Mouse (Mus musculus) embryonic stem cell, embryonic (primary cell): Measurements from ENCODE around the gene Slc16a13.

Experiments
- CTCF ChIA-PET, 4 experiments: fragments of 300-600 bp in 2 of 4; fragments of 350-600 bp in 2 of 4; sonication (Branson Sonifier 250); formaldehyde crosslinking; loops; one replicate each; lab custom pipeline; 2022; ENCODE audit warnings: inconsistent platforms in 2 of 4; lab: Charles Lee
- POLR2A ChIA-PET, 4 experiments: fragments of 300-600 bp in 2 of 4; fragments of 350-600 bp in 2 of 4; sonication (Branson Sonifier 250); formaldehyde crosslinking; loops; one replicate each; lab custom pipeline; 2022; ENCODE audit warnings: antibody characterized with exemption in 4 of 4, inconsistent platforms in 1 of 4; lab: Charles Lee

The Slc16a13 gene

GRCm38 (mm10) chr11:70220731-70221602, at the start of gene Slc16a13:
TSS of gene Slc16a13 (minus strand) at chr11:70221064.
- ChIA-PET POLR2A (interaction anchor here in 3 of 4 experiments (0.6 to 4.7 kb wide), 37 partner anchors 8 to 418 kb away, joined by 3 to 47 read pairs (median 4); partner anchors contain the start of genes 0610010K14Rik (in 3 of the 3), Bcl6b (in 2 of the 3), Gm21988 (in 2 of the 3) and Rnasek (in 2 of the 3)), CTCF (interaction anchor here in 3 of 4 experiments (0.5 to 2.4 kb wide), 13 partner anchors 8 to 272 kb away, joined by 3 to 10 read pairs (median 5); partner anchors contain the start of gene Slc16a11 (in 2 of the 3))

GRCm38 (mm10) chr11:70266405-70266804, 45.5 kb upstream of the Slc16a13 start:
- ChIA-PET POLR2A (no interaction called here), CTCF (no interaction called here)

GRCm38 (mm10) chr11:70265819-70266218, 45.0 kb upstream of the Slc16a13 start:
- CTCF ChIA-PET = no interaction called here
- POLR2A ChIA-PET = interaction anchor here in 1 of 4 experiments (0.6 kb wide), 1 partner anchor 12 kb away, joined by 3 read pairs; no protein-coding TSS in a partner anchor

- CTCF ChIA-PET = interaction anchor here in 1 of 4 experiments (0.6 kb wide), 1 partner anchor 167 kb away, joined by 3 read pairs; no protein-coding TSS in a partner anchor
- POLR2A ChIA-PET = interaction anchor here in 1 of 4 experiments (0.6 kb wide), 1 partner anchor 12 kb away, joined by 3 read pairs; no protein-coding TSS in a partner anchor
Measured at GRCm38 (mm10) chr11:70265252-70265651, 44.4 kb upstream of the Slc16a13 start.

GRCm38 (mm10) chr11:70259035-70259434, 38.2 kb upstream of the Slc16a13 start:
- CTCF ChIA-PET = no interaction called here
- POLR2A ChIA-PET = interaction anchor here in 1 of 4 experiments (0.6 kb wide), 1 partner anchor 173 kb away, joined by 3 read pairs; no protein-coding TSS in a partner anchor

- CTCF ChIA-PET = interaction anchor here (0.6 to 1.6 kb wide), 8 partner anchors 8 to 1549 kb away, joined by 3 to 17 read pairs (median 4); partner anchors contain the start of genes 0610010K14Rik (in 1 of the 4) and Alox12e (in 1 of the 4)
- POLR2A ChIA-PET = interaction anchor here in 3 of 4 experiments (0.8 to 2.5 kb wide), 12 partner anchors 8 to 94 kb away, joined by 3 to 14 read pairs (median 3); partner anchors contain the start of genes Gm21988 (in 3 of the 3), Rnasek (in 3 of the 3) and 0610010K14Rik (in 2 of the 3)
Measured at GRCm38 (mm10) chr11:70254931-70255531, 34.2 kb upstream of the Slc16a13 start, which contains the start of gene Alox12. TSS of gene Alox12 (minus strand) at chr11:70255353.

GRCm38 (mm10) chr11:70254337-70254736, 33.5 kb upstream of the Slc16a13 start:
- ChIA-PET POLR2A (interaction anchor here in 2 of 4 experiments (0.8 to 2.5 kb wide), 9 partner anchors 10 to 69 kb away, joined by 3 to 14 read pairs (median 7); partner anchors contain the start of genes 0610010K14Rik (in 2 of the 2), Gm21988 (in 2 of the 2) and Rnasek (in 2 of the 2)), CTCF (interaction anchor here in 3 of 4 experiments (1.2 to 1.9 kb wide), 6 partner anchors 17 to 80 kb away, joined by 3 to 17 read pairs (median 4); partner anchors contain the start of genes 0610010K14Rik (in 1 of the 3) and Alox12e (in 1 of the 3))

- CTCF ChIA-PET = interaction anchor here (0.6 to 1.2 kb wide), 6 partner anchors 10 to 781 kb away, joined by 3 to 4 read pairs (median 3); partner anchors contain the start of gene 0610010K14Rik (in 1 of the 4)
- POLR2A ChIA-PET = interaction anchor here in 2 of 4 experiments (1.0 to 2.9 kb wide), 4 partner anchors 12 to 22 kb away, joined by 3 to 16 read pairs (median 12); partner anchors contain the start of genes Gm21988 (in 2 of the 2) and Rnasek (in 2 of the 2)
Measured at GRCm38 (mm10) chr11:70251853-70252252, 31.0 kb upstream of the Slc16a13 start.

- ChIA-PET POLR2A (interaction anchor here in 3 of 4 experiments (1.2 to 2.9 kb wide), 7 partner anchors 10 to 202 kb away, joined by 3 to 16 read pairs (median 4); partner anchors contain the start of genes Gm21988 (in 3 of the 3), Rnasek (in 3 of the 3), 0610010K14Rik (in 2 of the 3) and Med11 (in 1 of the 3)), CTCF (interaction anchor here in 3 of 4 experiments (1.0 to 2.1 kb wide), 5 partner anchors 20 to 72 kb away, joined by 3 to 6 read pairs (median 3); partner anchors contain the start of gene Bcl6b (in 2 of the 3))
Measured at GRCm38 (mm10) chr11:70250150-70250549, 29.3 kb upstream of the Slc16a13 start.

- CTCF ChIA-PET = interaction anchor here (0.5 to 1.7 kb wide), 30 partner anchors 8 to 1947 kb away, joined by 3 to 18 read pairs (median 4); partner anchors contain the start of genes 0610010K14Rik (in 3 of the 4), Bcl6b (in 1 of the 4), Gm21988 (in 1 of the 4) and Rnasek (in 1 of the 4)
- POLR2A ChIA-PET = interaction anchor here in 3 of 4 experiments (0.6 to 2.3 kb wide), 14 partner anchors 8 to 825 kb away, joined by 3 to 12 read pairs (median 3); partner anchors contain the start of genes 0610010K14Rik (in 3 of the 3), Alox12 (in 1 of the 3), Gm21988 (in 1 of the 3) and Rnasek (in 1 of the 3)
Measured at GRCm38 (mm10) chr11:70247136-70247845, 26.4 kb upstream of the Slc16a13 start.

- CTCF ChIA-PET = interaction anchor here in 2 of 4 experiments (0.7 to 0.8 kb wide), 2 partner anchors 12 to 21 kb away, joined by 3 to 8 read pairs; no protein-coding TSS in a partner anchor
Measured at GRCm38 (mm10) chr11:70242591-70242990, 21.7 kb upstream of the Slc16a13 start.

GRCm38 (mm10) chr11:70239541-70240279, 18.8 kb upstream of the Slc16a13 start, which contains the start of the genes Gm21988 and Rnasek:
TSS of gene Gm21988 (minus strand) at chr11:70239830.
TSS of gene Rnasek (minus strand) at chr11:70239842.
- POLR2A ChIA-PET = interaction anchor here (0.5 to 6.9 kb wide), 43 partner anchors 8 to 729 kb away, joined by 3 to 90 read pairs (median 4); partner anchors contain the start of genes Alox12 (in 3 of the 4), Spag7 (in 2 of the 4), Alox12e (in 1 of the 4) and Arrb2 (in 1 of the 4)
- CTCF ChIA-PET = interaction anchor here (0.6 to 2.8 kb wide), 10 partner anchors 8 to 518 kb away, joined by 3 to 11 read pairs (median 4); partner anchors contain the start of genes Alox12e (in 1 of the 4) and Bcl6b (in 1 of the 4)

More at GRCm38 (mm10) chr11:70242591-70242990, 21.7 kb upstream of the Slc16a13 start:
- POLR2A ChIA-PET = interaction anchor here in 1 of 4 experiments (0.7 kb wide), 1 partner anchor 16 kb away, joined by 4 read pairs; no protein-coding TSS in a partner anchor

- ChIA-PET CTCF (interaction anchor here in 3 of 4 experiments (0.7 to 2.8 kb wide), 11 partner anchors 8 to 290 kb away, joined by 3 to 11 read pairs (median 4); partner anchors contain the start of genes Alox12e (in 1 of the 3) and Bcl6b (in 1 of the 3)), POLR2A (interaction anchor here (0.6 to 6.9 kb wide), 38 partner anchors 8 to 430 kb away, joined by 3 to 90 read pairs (median 7); partner anchors contain the start of genes Alox12 (in 3 of the 4), Arrb2 (in 2 of the 4), Slc16a13 (in 2 of the 4) and Spag7 (in 2 of the 4))
Measured at GRCm38 (mm10) chr11:70238591-70239440, 18.0 kb upstream of the Slc16a13 start.
